Mouse (Mus musculus) stomach, embryonic 16.5 days (tissue): ENCODE results near the gene Adprh. TPM values are rescaled to one million over a fixed set of nuclear protein-coding genes. Genes with fewer than 3 reads are reported as not detected.
"Not testable (repeated sequence)": the region's sequence is repeated elsewhere in the genome, so short reads cannot be mapped to it uniquely, and the experiment has no call there.

Source experiments
- ATAC-seq: fragments of 200-750 bp; cut with Nextera tagmentation; 2 replicates; pipeline ENCODE4 v1.8.0; 2017; ENCODE audit warnings: moderate number of reproducible peaks, moderate TSS enrichment; ENCODE audit not compliant: insufficient read depth, low FRiP score
- H3K27ac ChIP-seq: fragments of 300-500 bp; sonication (generic); 2 replicates; pipeline ENCODE4 v1.5.1; 2014; ENCODE audit warnings: low read length
- H3K27me3 ChIP-seq: fragments of 300-500 bp; sonication (generic); 2 replicates; pipeline ENCODE4 v1.6.1; 2014; ENCODE audit warnings: low read length, control low read depth, mixed read lengths; ENCODE audit not compliant: control insufficient read depth, insufficient read depth
- H3K36me3 ChIP-seq: fragments of 300-500 bp; sonication (generic); 2 replicates; pipeline ENCODE4 v1.6.1; 2014; ENCODE audit warnings: low read length; ENCODE audit not compliant: control insufficient read depth, insufficient read depth
- H3K4me1 ChIP-seq: fragments of 300-500 bp; sonication (generic); 2 replicates; pipeline ENCODE4 v1.6.1; 2014; ENCODE audit warnings: low read length, control low read depth, mixed read lengths; ENCODE audit not compliant: control insufficient read depth, insufficient read depth
- H3K4me2 ChIP-seq: fragments of 300-500 bp; sonication (generic); 2 replicates; pipeline ENCODE4 v1.6.1; 2014; ENCODE audit warnings: low read depth, low read length, mixed read lengths
- H3K4me3 ChIP-seq: fragments of 300-500 bp; sonication (generic); replicated peaks from 2 replicates; pipeline ENCODE4 v1.5.1; 2014; ENCODE audit warnings: mild to moderate bottlenecking, low read length
- H3K9ac ChIP-seq: fragments of 300-500 bp; sonication (generic); 2 replicates; pipeline ENCODE4 v1.6.1; 2014; ENCODE audit warnings: low read length
- H3K9me3 ChIP-seq: fragments of 300-500 bp; sonication (generic); replicated peaks from 2 replicates; pipeline ENCODE4 v1.6.1; 2016; ENCODE audit warnings: low read length, control low read depth; ENCODE audit not compliant: control insufficient read depth
- WGBS: fragments of 180-500 bp; shearing (Covaris S2); extraction: QIAGEN DNeasy Blood & Tissue Kit; methylation state at CpG from one replicate; pipeline ENCODE4 v1.1.7; 2014; 5-methylcytosine and 5-hydroxymethylcytosine counted together
- polyA plus RNA-seq: library from polyadenylated mRNA; unstranded; fragments of >200 nt; fragmentation: Nextera tagmentation; extraction: Ambion mirVana; gene quantifications from 2 replicates; pipeline ENCODE4 v1.2.1, GENCODE M21; 2015

Gene Adprh
- polyA plus RNA-seq, 1 experiment from 2014 or later, result 79.4 TPM

DNA sequence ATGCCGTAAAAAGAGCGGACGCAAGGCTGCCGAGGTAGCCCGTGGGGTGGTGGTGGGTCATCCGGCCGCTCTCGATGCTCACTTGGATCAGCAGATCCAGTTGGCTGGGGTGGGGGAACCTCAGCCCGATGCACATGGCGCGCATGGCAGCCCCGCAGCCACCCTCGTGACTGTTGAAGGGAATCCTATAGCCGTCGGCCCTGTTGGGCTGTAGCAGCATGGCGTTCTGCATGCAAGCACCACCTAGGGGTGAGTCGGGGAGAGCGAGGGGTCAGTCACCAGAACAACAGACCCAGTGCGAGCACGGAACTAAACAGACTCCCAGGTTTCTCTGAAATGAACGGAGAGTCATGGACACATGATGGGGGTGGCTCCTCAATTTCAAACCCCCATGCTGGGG lies 5.1 kb downstream of the Adprh start:
- Histone ChIP-seq H3K36me3 (peaks cover 34% of the 10 kb centered on the region), H3K4me1 (0 out of 2 replicates have a peak, but pooled peaks cover 6% of the 10 kb centered on the region), H3K4me2 (no peak overlapping the region), H3K27ac (no peak overlapping the region), H3K4me3 (no peak overlapping the region), H3K9me3 (no peaks in the 10 kb centered on the region), H3K27me3 (no peaks in the 10 kb centered on the region), H3K9ac (no peak overlapping the region)
- no peak for ATAC-seq
- WGBS, result 91% methylated on average over 21 of the region's 21 CpGs

DNA sequence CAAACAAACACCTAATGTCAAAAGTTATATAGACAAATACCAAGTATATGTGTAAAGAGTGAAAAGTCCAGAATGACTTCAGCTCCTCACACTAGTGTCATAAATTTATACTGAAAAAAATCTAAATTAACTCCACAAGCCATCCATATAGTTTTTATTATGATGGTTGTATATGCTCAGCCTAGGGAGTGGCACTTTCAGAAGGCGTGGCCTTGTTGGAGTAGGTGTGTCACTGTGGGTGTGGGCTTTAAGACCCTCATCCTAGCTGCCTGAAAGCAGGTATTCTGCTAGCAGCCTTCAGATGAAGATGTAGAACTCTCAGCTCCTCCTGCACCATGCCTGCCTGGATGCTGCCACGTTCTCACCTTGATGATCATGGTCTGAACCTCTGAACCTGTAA lies 6.4 kb downstream of the Adprh start:
- 92% methylated on average over 2 of the region's 2 CpGs for whole genome bisulfite sequencing
- H3K4me1 ChIP-seq, H3K9me3 ChIP-seq, ATAC-seq, H3K27ac ChIP-seq, H3K4me2 ChIP-seq, H3K9ac ChIP-seq, H3K4me3 ChIP-seq, H3K27me3 ChIP-seq: not testable (repeated sequence)
- peaks cover 34% of the 10 kb centered on the region for H3K36me3 ChIP-seq

GRCm38 (mm10) chr16:38445576-38445975 lies 6.9 kb downstream of the Adprh start:
- Histone ChIP-seq H3K9ac (no peak overlapping the region), H3K27ac (no peak overlapping the region), H3K36me3 (peaks cover 34% of the 10 kb centered on the region), H3K27me3 (no peaks in the 10 kb centered on the region), H3K4me1 (no peaks in the 10 kb centered on the region), H3K4me2 (no peak overlapping the region), H3K9me3 (no peaks in the 10 kb centered on the region), H3K4me3 (no peak overlapping the region)
- ATAC-seq, result no peak
- 95% methylated on average over 20 of the region's 20 CpGs for whole genome bisulfite sequencing

- WGBS, result 82% methylated on average over 1 of the region's 1 CpGs
- H3K27ac ChIP-seq, result no peak overlapping the region
- no peaks in the 10 kb centered on the region for H3K27me3 ChIP-seq
- H3K4me2 ChIP-seq, result no peak overlapping the region
- no peaks in the 10 kb centered on the region for H3K4me1 ChIP-seq
- peaks cover 34% of the 10 kb centered on the region for H3K36me3 ChIP-seq
- H3K4me3 ChIP-seq, result no peak overlapping the region
- H3K9ac ChIP-seq, result no peak overlapping the region
- ATAC-seq, result no peak
- H3K9me3 ChIP-seq, result no peaks in the 10 kb centered on the region
Measured at GRCm38 (mm10) chr16:38445046-38445445, 7.5 kb downstream of the Adprh start.

DNA sequence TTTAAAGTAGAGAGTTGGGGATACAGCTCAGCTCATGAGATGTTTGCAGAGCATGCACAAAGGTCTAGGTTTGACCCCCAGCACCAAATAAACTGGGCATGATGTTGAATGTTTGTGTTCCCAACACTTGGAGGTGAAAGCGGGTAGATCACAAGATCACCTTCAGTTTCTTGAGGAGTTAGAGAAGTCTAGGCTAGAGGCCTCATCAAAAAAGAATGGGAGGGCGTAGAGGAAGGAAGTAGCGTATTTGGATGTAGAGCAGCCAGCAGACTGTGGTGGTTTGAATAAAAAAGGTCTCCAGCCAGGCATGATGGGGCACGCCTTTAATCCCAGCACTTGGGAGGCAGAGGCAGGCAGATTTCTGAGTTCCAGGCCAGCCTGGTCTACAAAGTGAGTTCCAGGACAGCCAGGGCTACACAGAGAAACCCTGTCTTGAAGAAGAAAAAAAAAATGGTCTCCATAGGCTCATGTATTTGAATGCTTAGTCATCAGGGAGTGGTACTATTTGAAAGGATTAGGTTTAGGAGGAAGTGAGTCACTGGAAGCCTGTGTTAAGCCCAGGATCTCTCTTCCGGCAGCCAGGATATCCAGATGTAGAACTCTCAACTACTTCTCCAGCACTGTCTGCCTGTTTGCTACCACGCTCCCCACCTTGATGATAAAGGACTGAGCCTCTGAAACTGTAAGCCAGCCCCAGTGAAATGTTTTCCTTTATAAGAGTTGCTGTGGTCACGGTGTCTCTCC lies 8.6 kb downstream of the Adprh start:
- Histone ChIP-seq H3K36me3 (peaks cover 31% of the 10 kb centered on the region), H3K9me3 (no peaks in the 10 kb centered on the region), H3K4me2 (no peak overlapping the region), H3K27ac (no peak overlapping the region), H3K4me1 (no peaks in the 10 kb centered on the region), H3K27me3 (no peaks in the 10 kb centered on the region), H3K9ac (no peak overlapping the region), H3K4me3 (no peak overlapping the region)
- no peak for ATAC-seq
- WGBS, result 93% methylated on average over 7 of the region's 7 CpGs

DNA sequence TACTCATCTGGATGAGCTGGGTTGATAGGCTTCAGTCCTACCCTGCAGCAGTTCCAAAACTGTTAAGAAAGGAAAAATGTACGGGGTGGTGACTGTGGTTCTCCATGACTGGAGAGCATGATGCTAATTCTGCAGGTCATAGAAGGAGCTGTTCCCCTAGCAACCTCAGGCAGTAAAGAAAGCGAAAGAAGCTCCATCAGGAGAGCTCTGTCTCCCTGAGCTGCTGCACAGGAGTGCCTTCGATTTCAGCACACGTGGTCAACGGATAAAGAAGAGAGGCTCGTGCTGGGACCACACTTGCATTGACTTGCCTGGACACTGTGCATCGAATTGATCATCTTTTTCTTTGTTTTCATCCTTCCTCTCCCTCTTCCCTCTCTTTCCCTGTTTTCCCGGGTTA lies 10.3 kb downstream of the Adprh start:
- no peak for ATAC-seq
- WGBS, result 84% methylated on average over 8 of the region's 8 CpGs
- Histone ChIP-seq H3K4me2 (no peak overlapping the region), H3K36me3 (peaks cover 28% of the 10 kb centered on the region), H3K9me3 (no peaks in the 10 kb centered on the region), H3K27ac (no peak overlapping the region), H3K4me3 (no peak overlapping the region), H3K4me1 (no peaks in the 10 kb centered on the region), H3K27me3 (no peaks in the 10 kb centered on the region), H3K9ac (no peak overlapping the region)

DNA sequence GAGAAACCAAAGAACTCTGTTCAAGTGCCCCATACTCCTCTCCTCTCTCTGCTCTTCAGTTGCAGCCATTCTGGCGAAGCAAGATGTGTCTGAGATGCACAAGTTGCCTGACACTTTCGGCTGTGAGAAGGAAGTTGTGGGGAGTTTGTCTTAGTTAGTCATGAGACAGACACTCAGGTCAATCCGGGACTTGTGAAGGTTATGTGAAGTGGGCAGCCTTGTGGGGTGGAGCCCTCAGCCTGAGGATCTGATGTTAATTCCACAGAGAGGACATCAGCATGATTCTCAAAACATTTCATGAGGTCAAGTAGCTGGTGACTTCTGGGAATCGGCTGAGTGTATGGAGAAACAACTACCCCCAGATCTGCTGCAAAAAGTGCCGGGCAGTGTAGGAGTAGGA lies 10.9 kb downstream of the Adprh start:
- 77% methylated on average over 5 of the region's 5 CpGs for WGBS
- no peak overlapping the region for H3K4me2 ChIP-seq
- H3K9me3 ChIP-seq, result no peaks in the 10 kb centered on the region
- no peak for ATAC-seq
- H3K4me1 ChIP-seq, result no peaks in the 10 kb centered on the region
- no peak overlapping the region for H3K27ac ChIP-seq
- no peak overlapping the region for H3K9ac ChIP-seq
- peaks cover 22% of the 10 kb centered on the region for H3K36me3 ChIP-seq
- no peaks in the 10 kb centered on the region for H3K27me3 ChIP-seq
- H3K4me3 ChIP-seq, result no peak overlapping the region

- Histone ChIP-seq H3K27me3 (no peaks in the 10 kb centered on the region), H3K9ac (no peak overlapping the region), H3K4me1 (no peaks in the 10 kb centered on the region), H3K4me3 (no peak overlapping the region), H3K4me2 (no peak overlapping the region), H3K36me3 (peaks cover 14% of the 10 kb centered on the region), H3K27ac (no peak overlapping the region), H3K9me3 (no peaks in the 10 kb centered on the region)
- 71% methylated on average over 6 of the region's 6 CpGs for WGBS
- no peak for ATAC-seq
Measured at GRCm38 (mm10) chr16:38440403-38440802, 12.1 kb downstream of the Adprh start.

DNA sequence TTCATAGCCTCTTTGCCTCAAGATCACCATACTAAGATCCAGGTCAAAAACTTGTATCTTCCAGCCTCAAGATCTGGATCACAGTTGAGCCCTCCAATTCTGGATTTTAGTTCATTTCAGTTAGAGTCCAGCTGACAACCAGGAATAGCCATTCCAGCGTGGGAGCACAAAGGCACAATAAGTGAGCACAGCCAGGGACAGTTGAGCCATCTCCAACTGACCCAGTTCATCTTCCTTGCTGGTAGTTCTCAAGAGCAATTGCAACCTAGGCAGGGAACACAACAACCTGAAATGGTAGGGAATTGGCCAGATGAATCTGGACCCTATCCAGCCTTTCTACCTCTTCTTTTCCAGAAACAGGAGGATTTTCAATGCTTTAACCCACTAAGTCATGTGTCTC lies 13.3 kb downstream of the Adprh start:
- WGBS, result 81% methylated on average over 1 of the region's 1 CpGs
- no peak overlapping the region for H3K4me3 ChIP-seq
- no peaks in the 10 kb centered on the region for H3K27me3 ChIP-seq
- no peaks in the 10 kb centered on the region for H3K4me1 ChIP-seq
- H3K9ac ChIP-seq, result no peak overlapping the region
- H3K27ac ChIP-seq, result no peak overlapping the region
- H3K36me3 ChIP-seq, result peaks cover 3% of the 10 kb centered on the region; the same call in 1 of the 2 replicates
- no peak for ATAC-seq
- no peaks in the 10 kb centered on the region for H3K9me3 ChIP-seq
- H3K4me2 ChIP-seq, result no peak overlapping the region
